In genomic region chr3:20188976-20189675, GRCm38 (mm10) we compare ENCODE assay signal across 16 mouse cellular contexts. TPM values are rescaled to one million over a fixed set of nuclear protein-coding genes. Genes with fewer than 3 reads are reported as not detected.
DNase-seq lines count a peak whose midpoint lies in the region; ATAC-seq lines count a peak whose summit lies in the region.
"Had no signal": no experiment of that assay in that cellular context is flagged by ENCODE, and none has a peak within 500 bp of the region (broad histone marks: within the 10 kb centered on the region; RNA-seq: fewer than 3 reads in every experiment).

No protein-coding gene starts in this region.

- H3K36me3 ChIP-seq in heart, embryonic 16.5 days (ENCODE audit: control insufficient read depth, insufficient read depth), result no peaks in the 10 kb centered on the region
- H3K36me3 ChIP-seq in forebrain, embryonic 16.5 days (ENCODE audit: control insufficient read depth, insufficient read depth), result no peaks in the 10 kb centered on the region
- H3K36me3 ChIP-seq: hindbrain, embryonic 10.5 days; neural tube, embryonic 15.5 days had no signal

- no peaks in the 10 kb centered on the region for H3K27me3 ChIP-seq in heart, embryonic 16.5 days (ENCODE audit: control insufficient read depth, insufficient read depth, low read length)
- no peaks in the 10 kb centered on the region for H3K27me3 ChIP-seq in forebrain, embryonic 16.5 days (replicated peaks; ENCODE audit: control insufficient read depth, insufficient read depth, low read length)
- H3K27me3 ChIP-seq: megakaryocyte, embryonic 14.5 days; neural tube, embryonic 15.5 days had no signal

- H3K4me3 ChIP-seq in heart, embryonic 16.5 days (ENCODE audit: low read length), result no peak overlapping the region
- H3K4me3 ChIP-seq in forebrain, embryonic 16.5 days (replicated peaks; ENCODE audit: low read length), result no peak overlapping the region
- H3K4me3 ChIP-seq: hindbrain, embryonic 10.5 days; megakaryocyte, embryonic 14.5 days; neural tube, embryonic 15.5 days had no signal

- intact Hi-C loops in heart, postnatal 25 days (cut with DNase I), result no loop called here

- H3K4me2 ChIP-seq in heart, embryonic 16.5 days (ENCODE audit: low read depth, low read length), result no peak overlapping the region
- no peak overlapping the region for H3K4me2 ChIP-seq in forebrain, embryonic 16.5 days (ENCODE audit: low read length)
- H3K4me2 ChIP-seq: neural tube, embryonic 15.5 days had no signal

- no peaks in the 10 kb centered on the region for H3K9me3 ChIP-seq in heart, embryonic 16.5 days (replicated peaks; ENCODE audit: control insufficient read depth, low read length)
- no peaks in the 10 kb centered on the region for H3K9me3 ChIP-seq in forebrain, embryonic 16.5 days (ENCODE audit: control insufficient read depth, low read length)
- H3K9me3 ChIP-seq: hindbrain, embryonic 10.5 days; megakaryocyte, embryonic 14.5 days; neural tube, embryonic 15.5 days had no signal

- peaks cover 5% of the 10 kb centered on the region for H3K4me1 ChIP-seq in heart, embryonic 16.5 days (ENCODE audit: control insufficient read depth, insufficient read depth, low read length)
- H3K4me1 ChIP-seq in forebrain, embryonic 16.5 days (replicated peaks; ENCODE audit: control insufficient read depth, insufficient read depth, low read length), result no peaks in the 10 kb centered on the region
- H3K4me1 ChIP-seq: hindbrain, embryonic 10.5 days; neural tube, embryonic 15.5 days had no signal

- ATAC-seq in heart, embryonic 16.5 days (replicated peaks; ENCODE audit: extremely low read depth, insufficient read depth, low FRiP score), result peak; percentile 69; the same call in 1 of the 2 replicates
- ATAC-seq in forebrain, embryonic 16.5 days, result no peak
- ATAC-seq: CD4-positive, CD25-positive, alpha-beta regulatory T cell, adult 4 months had no signal

- peak overlapping the region; percentile 0 for H3K27ac ChIP-seq in heart, embryonic 16.5 days (ENCODE audit: low read length)
- H3K27ac ChIP-seq in forebrain, embryonic 16.5 days (ENCODE audit: low read length), result no peak overlapping the region
- H3K27ac ChIP-seq: hindbrain, embryonic 10.5 days; neural tube, embryonic 15.5 days had no signal

- no peak overlapping the region for H3K9ac ChIP-seq in heart, embryonic 16.5 days (ENCODE audit: low read length)
- H3K9ac ChIP-seq in forebrain, embryonic 16.5 days (replicated peaks; ENCODE audit: low read depth, low read length), result no peak overlapping the region
- H3K9ac ChIP-seq: neural tube, embryonic 15.5 days had no signal

- DNase-seq in heart, postnatal 25 days (ENCODE audit: low spot score), result no peak
- DNase-seq in 416B (ENCODE audit: low read depth), result peak; percentile 89
- peak; percentile 5 for DNase-seq in embryo, embryonic 10.5 days (ENCODE audit: low spot score)
- DNase-seq in lung, postnatal 14 days, result peak; percentile 42
- no peak for DNase-seq in spleen, postnatal 14 days (ENCODE audit: low spot score in 2 of 2)
- no peak for DNase-seq in thymus, postnatal 0 days (ENCODE audit: low spot score)
- DNase-seq: kidney, adult 8-10 months; retina, postnatal 1 day had no signal

- 16% methylated on average over 5 of the region's 5 CpGs for WGBS in heart, embryonic 16.5 days
- WGBS in forebrain, embryonic 16.5 days, result 78% methylated on average over 5 of the region's 5 CpGs

RNA-seq across cellular contexts. Expression of gene Gyg, which starts 34.0 kb away (rescaled TPM):
- polyA plus RNA-seq in heart, embryonic 16.5 days (2015; fragmentation: Nextera tagmentation; extraction: Ambion mirVana), result 457 and 496 TPM in 2 replicates
- 100 to 1,000 TPM; 145 to 158 TPM for total RNA-seq in heart, postnatal 25 days (2021)
- polyA plus RNA-seq in forebrain, embryonic 16.5 days (2015; fragmentation: Nextera tagmentation; extraction: Ambion mirVana), result 29.4 and 34.6 TPM in 2 replicates
- 56.1 and 58.1 TPM in 2 replicates for polyA plus RNA-seq in thymus, postnatal 0 days (2015; fragmentation: Nextera tagmentation; extraction: Ambion mirVana)

RNA-seq across cellular contexts. Expression of gene Cpa3, which starts 52.9 kb away (rescaled TPM):
- 11.1 and 12.9 TPM in 2 replicates for polyA plus RNA-seq in heart, embryonic 16.5 days (2015; fragmentation: Nextera tagmentation; extraction: Ambion mirVana)
- 1 to 10 TPM; 1.4 TPM for total RNA-seq in heart, postnatal 25 days (2021)
- polyA plus RNA-seq in forebrain, embryonic 16.5 days (2015; fragmentation: Nextera tagmentation; extraction: Ambion mirVana), result 0.28 and 0.71 TPM in 2 replicates
- polyA plus RNA-seq in thymus, postnatal 0 days (2015; fragmentation: Nextera tagmentation; extraction: Ambion mirVana), result 32.4 and 35.9 TPM in 2 replicates
- total RNA-seq: left cerebral cortex, postnatal 14 days had no signal
- polyA plus RNA-seq: hindbrain, embryonic 10.5 days; liver, adult 2 months had no signal

Comparison
In these comparisons a context has a peak if more than half of its experiments do, and no peak if none do; other contexts are left out.
1. DNase-seq: peak in 416B (single experiment), embryo, embryonic 10.5 days (single experiment) and lung, postnatal 14 days (single experiment); none in heart, postnatal 25 days (single experiment), spleen, postnatal 14 days (0 of 2) and thymus, postnatal 0 days (single experiment).